Mouse (Mus musculus) stomach, embryonic 14.5 days (tissue): Measurements from ENCODE around the gene Igsf21. TPM values are rescaled to one million over a fixed set of nuclear protein-coding genes. Genes with fewer than 3 reads are reported as not detected.

Experiments
- ATAC-seq: fragments of 200-750 bp; cut with Nextera tagmentation; 2 replicates; pipeline ENCODE4 v1.8.0; 2017; ENCODE audit warnings: low read depth, moderate TSS enrichment; ENCODE audit not compliant: insufficient number of reproducible peaks, insufficient read depth, low FRiP score
- H3K27ac ChIP-seq: fragments of 300-500 bp; sonication (generic); 2 replicates; pipeline ENCODE4 v1.5.1; 2014; ENCODE audit warnings: mild to moderate bottlenecking, low read length, moderate library complexity, mixed read lengths
- H3K27me3 ChIP-seq: fragments of 300-500 bp; sonication (generic); 2 replicates; pipeline ENCODE4 v1.6.1; 2014; ENCODE audit warnings: low read length, control low read depth, mixed read lengths; ENCODE audit not compliant: control insufficient read depth, insufficient read depth
- H3K36me3 ChIP-seq: fragments of 300-500 bp; sonication (generic); 2 replicates; pipeline ENCODE4 v1.6.1; 2014; ENCODE audit warnings: mild to moderate bottlenecking, control low read depth, low read length, moderate library complexity, mixed read lengths; ENCODE audit not compliant: control insufficient read depth, insufficient read depth
- H3K4me1 ChIP-seq: fragments of 300-500 bp; sonication (generic); 2 replicates; pipeline ENCODE4 v1.6.1; 2014; ENCODE audit warnings: low read length, control low read depth, mixed read lengths; ENCODE audit not compliant: control insufficient read depth, insufficient read depth
- H3K4me2 ChIP-seq: fragments of 300-500 bp; sonication (generic); replicated peaks from 2 replicates; pipeline ENCODE4 v1.6.1; 2014; ENCODE audit warnings: low read depth, low read length, control low read depth
- H3K4me3 ChIP-seq: fragments of 300-500 bp; sonication (generic); 2 replicates; pipeline ENCODE4 v1.5.1; 2014; ENCODE audit warnings: low read depth, low read length, control low read depth
- H3K9ac ChIP-seq: fragments of 300-500 bp; sonication (generic); replicated peaks from 2 replicates; pipeline ENCODE4 v1.6.1; 2014; ENCODE audit warnings: low read depth, mild to moderate bottlenecking, control low read depth, low read length, moderate library complexity, mixed read lengths
- H3K9me3 ChIP-seq: fragments of 300-500 bp; sonication (generic); 2 replicates; pipeline ENCODE4 v1.6.1; 2016; ENCODE audit warnings: low read depth, low read length, control low read depth; ENCODE audit not compliant: control insufficient read depth
- WGBS: fragments of 180-500 bp; shearing (Covaris S2); extraction: QIAGEN DNeasy Blood & Tissue Kit; methylation state at CpG from one replicate; pipeline ENCODE4 v1.1.7; 2014; 5-methylcytosine and 5-hydroxymethylcytosine counted together
- polyA plus RNA-seq: library from polyadenylated mRNA; unstranded; fragments of >200 nt; fragmentation: Nextera tagmentation; extraction: Ambion mirVana; gene quantifications from 2 replicates; pipeline ENCODE4 v1.2.1, GENCODE M21; 2014

The Igsf21 gene
- polyA plus RNA-seq, 1 experiment from 2014 or later: 1.2 TPM

DNA sequence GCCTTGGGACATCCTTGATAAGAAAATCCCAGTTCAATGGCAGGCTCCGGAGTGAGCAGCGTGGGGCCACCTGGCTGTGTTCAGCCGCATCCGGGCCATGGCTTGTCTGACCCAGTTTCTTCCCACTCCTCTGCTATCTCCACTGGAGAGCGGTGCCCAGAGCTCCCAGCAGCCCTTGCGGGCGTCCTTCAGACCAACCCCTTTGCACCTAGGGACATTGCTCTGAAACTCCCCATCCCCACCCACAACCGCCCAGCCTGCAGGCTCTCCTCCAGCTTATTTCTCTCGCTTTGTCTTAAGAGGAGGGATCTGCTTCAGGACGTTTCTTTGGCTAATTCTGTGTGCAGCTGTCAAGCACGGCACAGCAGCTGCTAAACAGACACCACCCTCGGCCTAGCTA lies 202.6 kb downstream of the Igsf21 start:
- Histone ChIP-seq H3K27me3 (no peaks in the 10 kb centered on the region; the same call in 1 of the 2 replicates), H3K36me3 (no peaks in the 10 kb centered on the region), H3K27ac (no peak overlapping the region), H3K4me1 (no peaks in the 10 kb centered on the region), H3K4me3 (no peak overlapping the region), H3K9ac (no peak overlapping the region), H3K4me2 (no peak overlapping the region), H3K9me3 (no peaks in the 10 kb centered on the region; the same call in 1 of the 2 replicates)
- no peak for ATAC-seq
- WGBS: 33% methylated on average over 12 of the region's 12 CpGs

DNA sequence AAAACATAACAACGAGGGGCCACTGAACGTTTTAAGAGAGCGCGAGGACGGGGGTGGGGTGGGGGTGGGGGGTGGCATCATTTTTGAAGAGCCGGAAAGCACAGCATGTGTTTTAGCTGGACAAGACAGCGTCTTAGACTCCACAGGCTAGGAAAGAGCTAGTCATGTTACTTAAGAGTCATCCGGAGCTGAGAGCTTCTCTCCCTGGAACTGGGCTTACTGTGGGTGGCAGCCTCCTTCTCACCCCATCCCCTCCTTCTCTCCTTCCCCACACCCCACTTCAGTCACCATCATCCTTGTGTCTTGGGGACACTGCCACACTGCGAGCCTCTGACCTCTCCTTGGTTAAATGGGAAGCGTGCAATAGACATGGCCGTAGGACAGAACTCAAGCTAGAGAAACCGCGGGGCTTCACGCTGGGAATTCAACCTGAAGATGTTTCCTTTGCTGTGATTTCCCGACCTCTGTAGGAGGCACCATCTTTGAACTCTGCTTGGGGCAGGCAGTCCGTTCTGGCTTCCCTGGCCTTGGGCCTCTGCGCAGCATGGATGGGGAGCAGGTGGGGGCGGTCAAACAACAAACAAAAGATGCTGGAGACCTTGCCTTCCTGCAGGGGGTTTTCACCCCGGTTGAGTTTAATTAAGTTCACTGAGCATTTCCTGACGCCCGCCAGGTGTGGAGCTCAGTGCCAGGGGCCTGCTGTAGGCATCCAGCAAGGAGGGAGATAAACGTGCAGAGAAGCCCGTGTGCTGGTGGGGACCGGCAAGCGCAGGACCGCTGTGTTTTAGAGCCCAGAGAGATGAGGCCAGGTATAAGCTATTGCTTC lies 207.8 kb downstream of the Igsf21 start:
- ATAC-seq: no peak
- WGBS: 10% methylated on average over 26 of the region's 26 CpGs
- H3K27ac ChIP-seq: no peak overlapping the region
- H3K36me3 ChIP-seq: no peaks in the 10 kb centered on the region
- H3K4me3 ChIP-seq: no peak overlapping the region
- H3K27me3 ChIP-seq: peaks cover 3% of the 10 kb centered on the region; the same call in 1 of the 2 replicates
- H3K9ac ChIP-seq: no peak overlapping the region
- H3K4me1 ChIP-seq: peaks cover 6% of the 10 kb centered on the region; the same call in 1 of the 2 replicates
- no peak overlapping the region for H3K4me2 ChIP-seq
- H3K9me3 ChIP-seq: no peaks in the 10 kb centered on the region; the same call in 1 of the 2 replicates

- Histone ChIP-seq H3K4me1 (peaks cover 6% of the 10 kb centered on the region; the same call in 1 of the 2 replicates), H3K27me3 (peaks cover 3% of the 10 kb centered on the region; the same call in 1 of the 2 replicates), H3K9ac (no peak overlapping the region), H3K9me3 (no peaks in the 10 kb centered on the region; the same call in 1 of the 2 replicates), H3K4me2 (peak overlapping the region; percentile 18), H3K4me3 (no peak overlapping the region), H3K36me3 (no peaks in the 10 kb centered on the region), H3K27ac (no peak overlapping the region)
- 4% methylated on average over 13 of the region's 13 CpGs for WGBS
- ATAC-seq: peak; percentile 42; the same call in 1 of the 2 replicates
Observed at GRCm38 (mm10) chr4:140037784-140038387, 208.7 kb downstream of the Igsf21 start.

GRCm38 (mm10) chr4:140035232-140035631 lies 211.4 kb downstream of the Igsf21 start:
- Histone ChIP-seq H3K9me3 (no peaks in the 10 kb centered on the region), H3K9ac (no peak overlapping the region), H3K27me3 (peaks cover 3% of the 10 kb centered on the region; the same call in 1 of the 2 replicates), H3K36me3 (no peaks in the 10 kb centered on the region), H3K4me2 (no peak overlapping the region), H3K4me3 (no peak overlapping the region), H3K4me1 (peaks cover 6% of the 10 kb centered on the region; the same call in 1 of the 2 replicates), H3K27ac (no peak overlapping the region)
- 61% methylated on average over 15 of the region's 15 CpGs for WGBS
- no peak for ATAC-seq

GRCm38 (mm10) chr4:140033394-140033793 lies 213.2 kb downstream of the Igsf21 start:
- no peaks in the 10 kb centered on the region for H3K9me3 ChIP-seq
- WGBS: 37% methylated on average over 7 of the region's 7 CpGs
- no peak overlapping the region for H3K4me3 ChIP-seq
- no peak overlapping the region for H3K4me2 ChIP-seq
- H3K36me3 ChIP-seq: no peaks in the 10 kb centered on the region
- H3K4me1 ChIP-seq: peaks cover 6% of the 10 kb centered on the region; the same call in 1 of the 2 replicates
- ATAC-seq: no peak
- no peak overlapping the region for H3K9ac ChIP-seq
- H3K27ac ChIP-seq: no peak overlapping the region
- no peaks in the 10 kb centered on the region for H3K27me3 ChIP-seq

DNA sequence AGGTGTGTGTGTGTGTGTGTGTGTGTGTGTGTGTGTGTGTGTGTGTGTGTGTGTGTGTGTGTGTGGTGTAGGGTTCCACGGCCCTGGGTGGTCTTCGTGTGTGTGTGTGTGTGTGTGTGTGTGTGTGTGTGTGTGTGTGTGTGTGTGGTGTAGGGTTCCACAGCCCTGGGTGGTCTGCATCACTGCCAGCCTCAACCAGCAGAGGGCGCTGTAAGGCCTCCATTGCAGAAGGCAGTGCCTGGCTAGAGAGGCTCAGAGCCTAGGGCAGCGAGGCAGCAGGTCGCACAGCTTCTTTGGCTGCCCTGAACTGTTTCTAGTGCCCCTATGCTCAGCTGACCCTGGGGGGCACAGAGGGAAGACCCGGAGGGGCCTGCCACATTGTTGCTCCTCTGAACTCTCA lies 216.2 kb downstream of the Igsf21 start:
- no peak overlapping the region for H3K9ac ChIP-seq
- H3K27me3 ChIP-seq: no peaks in the 10 kb centered on the region
- no peaks in the 10 kb centered on the region for H3K4me1 ChIP-seq
- H3K4me2 ChIP-seq: no peak overlapping the region
- WGBS: 29% methylated on average over 6 of the region's 6 CpGs
- no peaks in the 10 kb centered on the region for H3K9me3 ChIP-seq
- no peak for ATAC-seq
- no peak overlapping the region for H3K4me3 ChIP-seq
- H3K27ac ChIP-seq: no peak overlapping the region
- H3K36me3 ChIP-seq: no peaks in the 10 kb centered on the region

DNA sequence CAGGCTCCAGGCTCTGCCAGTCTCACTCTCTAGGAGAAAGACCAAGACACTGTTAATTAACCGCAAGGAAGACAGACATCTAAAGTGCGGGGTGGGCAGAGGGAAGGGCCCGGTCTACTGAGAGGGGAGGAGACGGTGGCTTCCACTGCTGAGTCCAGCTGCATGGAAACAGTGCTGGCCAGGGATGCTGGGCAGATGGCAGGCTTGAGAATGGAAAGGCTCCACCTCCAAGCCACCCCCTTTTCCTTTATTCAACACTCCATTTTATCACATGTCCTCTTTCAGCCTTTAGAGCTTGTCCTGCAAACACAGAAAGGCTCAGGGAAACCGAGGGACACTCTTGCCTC lies 216.6 kb downstream of the Igsf21 start:
- no peak for ATAC-seq
- no peak overlapping the region for H3K4me2 ChIP-seq
- no peaks in the 10 kb centered on the region for H3K4me1 ChIP-seq
- 39% methylated on average over 5 of the region's 5 CpGs for WGBS
- no peaks in the 10 kb centered on the region for H3K36me3 ChIP-seq
- H3K9me3 ChIP-seq: no peaks in the 10 kb centered on the region
- H3K4me3 ChIP-seq: no peak overlapping the region
- H3K27me3 ChIP-seq: no peaks in the 10 kb centered on the region
- H3K27ac ChIP-seq: no peak overlapping the region
- H3K9ac ChIP-seq: no peak overlapping the region

DNA sequence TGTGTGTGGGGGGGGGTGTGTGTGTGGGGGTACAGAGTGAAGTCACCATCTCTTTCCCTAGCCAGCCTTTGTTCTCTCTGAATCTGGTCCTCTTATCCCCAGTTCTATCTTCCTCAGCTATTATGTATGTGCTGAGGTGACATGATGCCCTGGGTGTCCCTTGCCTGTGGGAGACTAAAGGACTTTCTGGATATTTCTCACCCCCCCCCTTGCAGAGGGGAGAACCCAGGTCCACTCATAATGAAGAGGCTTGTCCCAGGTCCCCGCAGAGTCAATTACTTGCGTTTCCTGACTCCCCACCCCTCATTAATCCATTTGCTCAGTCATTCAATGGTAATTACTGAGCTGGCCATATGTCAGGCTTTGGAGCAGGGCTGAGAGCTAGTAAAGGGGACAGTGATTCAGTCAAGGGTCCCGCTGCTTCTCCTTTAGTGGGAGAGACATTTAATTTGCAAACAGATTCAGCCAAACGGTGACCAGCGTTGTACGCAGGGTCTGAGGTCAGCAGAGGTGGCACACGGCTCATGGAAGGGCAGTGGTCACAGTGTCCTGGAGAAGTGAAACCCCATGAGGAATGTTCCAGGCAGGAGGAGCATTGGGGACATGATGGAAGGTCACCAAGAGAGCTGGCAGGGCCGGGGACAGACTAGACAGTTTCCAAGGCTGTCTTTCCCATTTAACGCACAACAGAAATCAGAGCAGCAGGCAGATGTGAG lies 217.1 kb downstream of the Igsf21 start:
- H3K4me3 ChIP-seq: no peak overlapping the region
- WGBS: 52% methylated on average over 9 of the region's 9 CpGs
- H3K36me3 ChIP-seq: no peaks in the 10 kb centered on the region
- H3K27me3 ChIP-seq: no peaks in the 10 kb centered on the region
- H3K9ac ChIP-seq: no peak overlapping the region; the same call in 1 of the 2 replicates
- no peak for ATAC-seq
- H3K9me3 ChIP-seq: no peaks in the 10 kb centered on the region
- no peak overlapping the region for H3K27ac ChIP-seq
- no peak overlapping the region for H3K4me2 ChIP-seq
- H3K4me1 ChIP-seq: no peaks in the 10 kb centered on the region
